Mouse (Mus musculus) cerebellum, postnatal 14 days (tissue): ENCODE measurements at regions not wholly inside any gene's neighbourhood (a gene's known extent, or its start where the extent isn't known, plus 50 kb on each side); places are given as distances from the start of the nearest gene placed in this dataset.

ENCODE experiments used
- DNase-seq, 2 experiments: peaks; one replicate each; pipeline ENCODE4 v3.0.0; 2021; ENCODE audit warnings: mixed read lengths in 2 of 2

DNA sequence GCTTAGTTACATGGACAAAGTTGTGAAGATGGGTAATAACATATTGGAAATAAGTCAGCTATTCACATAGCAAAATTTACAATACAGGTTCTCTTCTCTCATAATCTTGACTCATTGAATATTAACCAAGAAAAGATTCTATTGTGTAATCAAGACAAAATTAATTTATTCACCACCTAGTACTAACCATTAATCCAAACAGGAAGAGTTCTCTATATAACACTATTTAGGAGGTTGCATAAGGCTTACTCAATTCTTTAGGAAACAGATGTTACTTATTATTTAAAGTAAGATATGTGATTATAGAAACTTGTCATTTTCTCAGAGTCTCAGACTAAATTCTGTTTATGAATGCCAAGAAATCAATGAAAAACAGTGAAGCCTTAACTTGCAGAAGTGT lies 600.4 kb upstream of the Tusc1 start:
- DNase-seq, result no peak

GRCm38 (mm10) chr4:93927117-93927516 lies 591.8 kb upstream of the Tusc1 start:
- no peak for DNase-seq

GRCm38 (mm10) chr4:93924402-93924801 lies 589.1 kb upstream of the Tusc1 start:
- DNase-seq, result no peak

DNA sequence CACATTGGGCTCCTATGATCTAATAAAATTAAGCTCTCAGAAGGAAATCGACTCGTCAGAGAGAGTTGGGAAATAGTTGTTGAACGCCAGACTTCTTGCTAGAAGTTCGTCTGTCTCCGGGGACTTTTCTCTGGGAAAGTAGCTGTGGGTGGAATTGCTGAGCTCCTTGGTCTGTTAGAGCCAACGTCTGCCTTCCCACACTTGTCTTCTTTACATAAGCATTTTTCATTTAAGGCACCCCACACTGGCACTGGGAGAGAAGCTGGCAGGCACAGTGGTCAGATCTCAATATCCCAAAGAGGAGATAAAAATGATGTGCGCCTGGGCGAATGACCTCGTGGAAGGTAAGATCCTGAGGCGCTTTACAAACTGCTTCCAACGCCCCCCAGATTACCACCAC lies 551.3 kb upstream of the Tusc1 start:
- no peak for DNase-seq

DNA sequence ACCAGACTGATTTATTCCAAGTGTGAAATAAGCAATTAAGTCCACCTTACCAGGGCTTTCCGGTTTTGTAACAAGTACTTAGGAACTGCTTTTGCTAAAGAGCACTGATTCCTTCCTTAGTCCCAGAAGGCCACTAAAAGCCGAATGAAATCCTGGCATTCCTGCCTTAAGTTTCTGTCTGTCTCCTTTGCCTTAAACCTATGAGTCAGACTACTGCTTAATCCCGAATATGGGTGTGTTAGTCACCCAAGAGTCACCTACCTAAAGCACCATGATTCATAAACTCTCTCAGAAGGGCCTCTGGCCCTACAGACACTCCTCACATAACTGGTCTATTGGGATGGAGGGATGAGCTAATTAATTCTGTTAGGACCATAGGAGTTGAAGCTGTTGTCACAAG lies 546.0 kb upstream of the Tusc1 start:
- DNase-seq, result no peak

- DNase-seq, result peak in 1 of 2 experiments; percentile 2
Observed at GRCm38 (mm10) chr4:93879351-93879872, 544.1 kb upstream of the Tusc1 start.

DNA sequence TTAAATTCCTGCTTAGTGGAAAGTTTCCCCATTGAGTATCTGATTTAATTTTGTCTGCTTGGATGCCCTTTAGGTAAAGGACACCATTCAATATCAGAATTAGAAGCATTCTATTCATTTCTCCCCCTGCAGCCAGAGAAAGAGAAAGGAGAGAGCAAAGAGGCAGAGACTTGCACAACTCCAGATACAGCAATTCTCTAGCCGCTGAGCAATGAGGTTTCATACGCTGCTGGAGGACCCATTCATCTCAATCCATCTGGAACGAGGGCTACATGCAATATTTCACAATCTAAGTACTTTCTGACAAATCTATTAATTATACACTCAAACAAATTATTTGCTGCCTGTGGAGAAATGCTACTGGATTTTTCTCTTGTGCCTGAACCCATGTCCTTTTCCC lies 538.0 kb upstream of the Tusc1 start:
- no peak for DNase-seq

DNA sequence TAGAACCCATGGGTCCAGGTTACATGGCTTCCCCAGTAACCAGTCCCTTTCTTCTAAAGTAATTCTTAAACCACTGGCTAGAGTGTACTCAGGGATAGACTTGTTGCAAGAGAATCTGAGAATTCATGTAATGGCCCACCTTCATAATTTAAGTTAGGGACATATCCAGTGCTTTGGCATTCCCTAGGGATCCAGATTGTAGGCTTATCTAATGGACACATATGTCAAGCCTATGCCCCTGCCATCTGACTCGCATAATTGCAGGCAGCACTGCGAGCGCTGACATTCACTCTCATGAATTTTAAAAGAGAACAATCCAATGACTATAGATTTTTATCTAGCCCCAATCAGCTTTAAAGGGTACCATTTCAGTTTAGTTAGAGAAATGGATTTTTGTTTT lies 518.1 kb upstream of the Tusc1 start:
- DNase-seq, result no peak

- no peak for DNase-seq
Observed at GRCm38 (mm10) chr4:93849178-93849577, 513.9 kb upstream of the Tusc1 start.

- no peak for DNase-seq
Observed at GRCm38 (mm10) chr4:93830701-93831100, 495.4 kb upstream of the Tusc1 start.

GRCm38 (mm10) chr4:93793104-93793503 lies 457.8 kb upstream of the Tusc1 start:
- DNase-seq, result no peak

- no peak for DNase-seq
Observed at GRCm38 (mm10) chr4:93790157-93790556, 454.8 kb upstream of the Tusc1 start.

GRCm38 (mm10) chr4:93754497-93754896 lies 419.2 kb upstream of the Tusc1 start:
- no peak for DNase-seq

DNA sequence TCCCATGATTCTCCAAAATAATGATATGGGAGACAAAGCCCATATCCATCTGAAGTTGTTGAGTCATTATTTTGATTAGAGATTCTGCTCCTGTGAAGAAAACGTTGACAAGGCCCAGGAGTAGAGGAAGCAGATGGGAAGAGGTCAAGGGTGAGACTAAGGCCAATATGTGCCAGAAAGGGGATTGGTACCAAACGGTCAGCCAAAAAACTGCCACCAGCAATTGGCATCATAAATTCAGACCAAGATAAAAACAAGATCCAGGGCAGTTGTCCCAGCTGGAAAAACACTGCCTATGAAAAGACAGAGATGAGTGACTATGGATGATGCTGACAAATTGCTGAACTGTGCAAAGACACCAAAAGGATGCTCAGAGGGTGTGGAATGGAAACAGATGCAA lies 411.0 kb upstream of the Tusc1 start:
- peak; percentile 66 to 69 for DNase-seq

GRCm38 (mm10) chr4:93713711-93714110 lies 378.4 kb upstream of the Tusc1 start:
- DNase-seq, result peak; percentile 8 to 26

- DNase-seq, result peak in 1 of 2 experiments; percentile 6
Observed at GRCm38 (mm10) chr4:93676403-93677039, 341.2 kb upstream of the Tusc1 start.

DNA sequence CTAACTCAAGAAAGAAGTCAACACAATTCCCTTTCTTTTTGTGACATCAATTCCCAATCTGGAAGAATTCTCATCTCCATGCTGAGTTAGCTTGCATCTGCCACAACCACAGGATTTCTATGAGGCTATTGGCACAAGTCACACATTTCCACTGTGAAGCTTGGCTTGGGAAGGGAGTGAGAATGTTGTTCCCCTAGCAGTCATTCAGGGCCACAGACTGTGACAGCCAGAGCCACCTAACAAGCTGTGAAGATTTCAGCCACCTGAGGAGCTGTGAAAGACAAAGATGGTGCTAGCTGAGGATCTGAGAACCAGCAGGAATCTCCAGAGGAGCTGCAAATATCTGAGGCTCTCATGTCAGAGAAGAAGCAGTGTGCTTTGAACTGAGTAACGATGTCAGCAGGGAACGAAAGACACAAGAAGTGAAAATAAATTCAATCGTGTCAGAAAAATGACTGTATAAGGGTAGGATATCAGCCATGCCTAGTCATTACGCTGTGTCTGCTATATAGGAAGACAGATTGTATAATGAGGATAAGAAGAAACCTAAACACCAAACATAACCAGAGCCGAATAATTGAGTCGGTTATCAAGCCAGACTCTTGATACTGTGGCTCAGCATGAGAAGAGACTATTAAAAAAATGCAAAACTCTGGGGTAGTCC lies 340.6 kb upstream of the Tusc1 start:
- peak; percentile 25 to 67 for DNase-seq

GRCm38 (mm10) chr4:93669050-93669449 lies 333.7 kb upstream of the Tusc1 start:
- no peak for DNase-seq

DNA sequence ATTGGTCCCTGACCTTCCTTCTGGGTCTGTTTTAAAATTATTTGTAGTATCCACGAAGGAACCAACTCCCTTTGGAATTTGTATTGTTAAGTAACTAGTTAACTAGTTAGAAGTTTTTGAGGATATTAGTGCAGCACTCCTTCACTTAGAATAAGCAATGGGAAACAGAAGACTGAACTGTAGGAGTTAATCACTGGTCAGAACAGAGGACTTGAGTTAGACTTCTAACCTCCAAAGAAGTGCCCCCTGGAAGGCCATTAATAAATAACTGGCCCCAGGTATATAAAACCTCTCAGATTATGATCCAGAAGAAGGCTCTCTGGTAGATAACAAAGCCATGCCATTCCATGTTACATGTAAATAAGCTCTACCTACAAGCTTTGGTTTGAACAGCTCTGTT lies 329.0 kb upstream of the Tusc1 start:
- DNase-seq, result no peak

- no peak for DNase-seq
Observed at GRCm38 (mm10) chr4:93638207-93638606, 302.9 kb upstream of the Tusc1 start.

GRCm38 (mm10) chr4:93598474-93598873 lies 263.2 kb upstream of the Tusc1 start:
- DNase-seq, result no peak

GRCm38 (mm10) chr4:93584328-93584727 lies 249.0 kb upstream of the Tusc1 start:
- no peak for DNase-seq

DNA sequence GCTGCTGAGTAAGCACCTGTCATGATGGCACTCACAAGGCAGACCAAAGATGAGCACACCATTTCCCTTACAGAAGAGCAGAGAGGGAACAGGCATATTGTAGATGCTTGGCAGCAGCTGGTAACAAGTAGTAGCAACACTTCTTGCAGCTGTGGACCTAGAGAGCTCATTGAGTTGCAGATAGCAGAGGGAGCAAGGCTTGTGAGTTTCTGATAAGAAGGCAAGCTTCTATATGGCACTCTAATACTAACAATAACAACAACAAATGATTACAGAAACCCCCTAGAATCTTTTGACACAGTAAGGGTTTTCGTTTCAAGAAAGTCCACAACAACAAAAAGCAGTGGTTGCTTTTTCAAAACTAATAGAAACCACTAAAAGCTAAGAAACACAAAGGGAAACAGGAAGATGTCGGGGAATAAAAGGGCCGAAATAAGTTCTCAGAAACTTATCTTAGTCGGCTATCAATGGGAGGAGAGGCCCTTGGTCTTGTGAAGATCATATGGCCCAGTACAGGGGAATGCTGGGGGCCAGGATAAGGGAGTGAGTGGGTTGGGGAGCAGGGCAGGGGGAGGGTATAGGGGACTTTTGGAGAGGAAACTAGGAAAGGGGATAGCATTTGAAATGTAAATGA lies 248.5 kb upstream of the Tusc1 start:
- no peak for DNase-seq

GRCm38 (mm10) chr4:93579343-93579742 lies 244.0 kb upstream of the Tusc1 start:
- no peak for DNase-seq
